Mouse (Mus musculus) MEL (cell line): ENCODE data around the gene Nrf1. TPM values are rescaled to one million over a fixed set of nuclear protein-coding genes. Genes with fewer than 3 reads are reported as not detected.

Experiments used
- DNase-seq: peaks from one replicate; pipeline ENCODE4 v3.0.0; 2011; ENCODE audit warnings: low read depth, low spot score
- H3K27ac ChIP-seq: 2 replicates; pipeline ENCODE4 v1.5.1; 2012; ENCODE audit warnings: low read depth, mild to moderate bottlenecking, control low read depth, low read length, moderate library complexity; ENCODE audit not compliant: control insufficient read depth
- H3K27me3 ChIP-seq, 2 experiments: fragments of 150-350 bp in 1 of 2; sonication (generic) in 1 of 2; 2 replicates each; pipeline ENCODE4 v1.6.1; 2012; ENCODE audit warnings: low read length in 2 of 2, mild to moderate bottlenecking in 2 of 2, improper control_type of control experiment in 1 of 2, moderate library complexity in 1 of 2; ENCODE audit not compliant: insufficient read depth in 2 of 2, control insufficient read depth in 1 of 2
- H3K36me3 ChIP-seq, 2 experiments: 2 replicates each; pipeline ENCODE4 v1.6.1; 2012 to 2014; ENCODE audit warnings: low read length in 2 of 2, improper control_type of control experiment in 1 of 2, inconsistent platforms in 1 of 2, mild to moderate bottlenecking in 1 of 2; ENCODE audit not compliant: insufficient read depth in 2 of 2, control insufficient read depth in 1 of 2
- H3K4me1 ChIP-seq, 2 experiments: fragments of 150-350 bp in 1 of 2; sonication (generic) in 1 of 2; 2 replicates each; pipeline ENCODE4 v1.6.1; 2012; ENCODE audit warnings: low read length in 2 of 2, improper control_type of control experiment in 1 of 2, mild to moderate bottlenecking in 1 of 2; ENCODE audit not compliant: insufficient read depth in 2 of 2, control insufficient read depth in 1 of 2
- H3K4me3 ChIP-seq, 2 experiments: fragments of 150-350 bp in 1 of 2; sonication (generic) in 1 of 2; 2 replicates each; pipeline ENCODE4 v1.5.1; 2012; ENCODE audit warnings: low read depth in 2 of 2, low read length in 2 of 2, mild to moderate bottlenecking in 2 of 2, moderate library complexity in 2 of 2, control low read depth in 1 of 2, improper control_type of control experiment in 1 of 2; ENCODE audit not compliant: control insufficient read depth in 1 of 2, insufficient read depth in 1 of 2
- H3K79me2 ChIP-seq: 2 replicates; pipeline ENCODE4 v1.6.1; 2012; ENCODE audit warnings: mild to moderate bottlenecking, low read length, moderate library complexity; ENCODE audit not compliant: control insufficient read depth, poor library complexity, insufficient read depth
- H3K9ac ChIP-seq: 2 replicates; pipeline ENCODE4 v1.6.1; 2012; ENCODE audit warnings: low read depth, mild to moderate bottlenecking, control low read depth, low read length, moderate library complexity; ENCODE audit not compliant: control insufficient read depth, poor library complexity, severe bottlenecking
- H3K9me3 ChIP-seq: fragments of 150-350 bp; sonication (generic); replicated peaks from 2 replicates; pipeline ENCODE4 v1.6.1; 2012; ENCODE audit warnings: mild to moderate bottlenecking, low read length, improper control_type of control experiment, moderate library complexity; ENCODE audit not compliant: insufficient read depth
- BHLHE40 ChIP-seq: IDR thresholded peaks from 2 replicates; pipeline ENCODE4 v1.6.1; 2012; ENCODE audit warnings: low read depth, mild to moderate bottlenecking, inconsistent platforms, low read length, improper control_type of control experiment, borderline replicate concordance
- CHD2 ChIP-seq: IDR thresholded peaks from 2 replicates; pipeline ENCODE4 v1.6.1; 2011; ENCODE audit warnings: low read length, improper control_type of control experiment
- ELF1 ChIP-seq: IDR thresholded peaks from 2 replicates; pipeline ENCODE4 v1.6.1; 2014; ENCODE audit warnings: low read depth, mild to moderate bottlenecking, inconsistent platforms, low read length, improper control_type of control experiment, moderate library complexity
- JUND ChIP-seq: IDR thresholded peaks from 2 replicates; pipeline ENCODE4 v1.6.1; 2011; ENCODE audit warnings: low read depth, mild to moderate bottlenecking, improper control_type of control experiment, low read length
- KAT2A ChIP-seq: conservative IDR thresholded peaks from 2 replicates; pipeline ENCODE4 v1.6.1; 2012; ENCODE audit warnings: low read depth, low read length, improper control_type of control experiment, inconsistent platforms
- MEF2A ChIP-seq: IDR thresholded peaks from 2 replicates; pipeline ENCODE4 v1.6.1; 2014; ENCODE audit warnings: low read depth, mild to moderate bottlenecking, inconsistent platforms, low read length, improper control_type of control experiment; ENCODE audit not compliant: poor library complexity, insufficient replicate concordance, severe bottlenecking; ENCODE audit errors: extremely low read depth
- MYC ChIP-seq: IDR thresholded peaks from 2 replicates; pipeline ENCODE4 v1.6.1; 2011; ENCODE audit warnings: low read depth, mild to moderate bottlenecking, low read length, improper control_type of control experiment, moderate library complexity
- NRF1 ChIP-seq: IDR thresholded peaks from 2 replicates; pipeline ENCODE4 v1.6.1; 2014; ENCODE audit warnings: low read depth, mild to moderate bottlenecking, inconsistent platforms, low read length, improper control_type of control experiment, moderate library complexity; ENCODE audit not compliant: poor library complexity, insufficient read depth, severe bottlenecking
- POLR2A ChIP-seq, 2 experiments: IDR thresholded peaks; 2 replicates each; pipeline ENCODE4 v1.6.1; 2011 to 2012; ENCODE audit warnings: low read length in 2 of 2, mild to moderate bottlenecking in 2 of 2, control low read depth in 1 of 2, improper control_type of control experiment in 1 of 2, low read depth in 1 of 2, moderate library complexity in 1 of 2; ENCODE audit not compliant: control insufficient read depth in 1 of 2, insufficient read depth in 1 of 2, poor library complexity in 1 of 2
- POLR2AphosphoS2 ChIP-seq: IDR thresholded peaks from 2 replicates; pipeline ENCODE4 v1.6.1; 2011; ENCODE audit warnings: low read length, improper control_type of control experiment
- TAL1 ChIP-seq: IDR thresholded peaks from 2 replicates; pipeline ENCODE4 v1.6.1; 2012; ENCODE audit warnings: mild to moderate bottlenecking, inconsistent platforms, low read length, moderate library complexity, mixed read lengths
- TBP ChIP-seq: IDR thresholded peaks from 2 replicates; pipeline ENCODE4 v1.8.0; 2011; ENCODE audit warnings: low read depth, low read length, improper control_type of control experiment
- TCF12 ChIP-seq: IDR thresholded peaks from 2 replicates; pipeline ENCODE4 v1.6.1; 2014; ENCODE audit warnings: low read depth, mild to moderate bottlenecking, inconsistent platforms, low read length, improper control_type of control experiment, moderate library complexity
- USF2 ChIP-seq, 2 experiments: IDR thresholded peaks; 2 replicates each; pipeline ENCODE4 v1.6.1; 2011 to 2012; ENCODE audit warnings: improper control_type of control experiment in 2 of 2, low read length in 2 of 2, borderline replicate concordance in 1 of 2, inconsistent platforms in 1 of 2, low read depth in 1 of 2, mild to moderate bottlenecking in 1 of 2; ENCODE audit not compliant: insufficient read depth in 1 of 2
- ZC3H11A ChIP-seq: IDR thresholded peaks from 2 replicates; pipeline ENCODE4 v1.6.1; 2012; ENCODE audit warnings: low read depth, mild to moderate bottlenecking, inconsistent platforms, low read length, improper control_type of control experiment
- ZMIZ1 ChIP-seq: IDR thresholded peaks from 2 replicates; pipeline ENCODE4 v1.6.1; 2012; ENCODE audit warnings: low read depth, mild to moderate bottlenecking, inconsistent platforms, low read length, improper control_type of control experiment, moderate library complexity
- ZNF384 ChIP-seq: IDR thresholded peaks from 2 replicates; pipeline ENCODE4 v1.6.1; 2012; ENCODE audit warnings: low read depth, mild to moderate bottlenecking, inconsistent platforms, low read length, improper control_type of control experiment
- polyA plus RNA-seq, 2 experiments: library from polyadenylated mRNA; stranded (reverse) in 1 of 2; unstranded in 1 of 2; fragments of >175 nt in 1 of 2; fragments of >200 nt in 1 of 2; gene quantifications; 2 replicates each; pipeline versions ENCODE4 v1.2.1 to v1.2.4; 2012; ENCODE audit warnings: low replicate concordance in 2 of 2, low read depth in 1 of 2; ENCODE audit not compliant: insufficient read length in 2 of 2, insufficient read depth in 1 of 2, missing spikeins in 1 of 2
- total RNA-seq: library from RNA; depleted of rRNA; stranded (reverse); fragments of 300-350 nt; gene quantifications from 2 replicates; pipeline ENCODE4 v1.2.3, GENCODE M21; 2012

Gene Nrf1
- total and polyA plus RNA-seq, 3 experiments, result 56.5 to 93.7 (median 60.4) TPM

GRCm38 (mm10) chr6:30182038-30182437, 134.2 kb downstream of the Nrf1 start:
- Histone ChIP-seq H3K79me2 (no peaks in the 10 kb centered on the region), H3K9ac (no peak overlapping the region), H3K4me1 (no peaks in the 10 kb centered on the region), H3K9me3 (no peaks in the 10 kb centered on the region), H3K4me3 (no peak overlapping the region), H3K36me3 (no peaks in the 10 kb centered on the region), H3K27me3 (peaks cover 5 to 7% of the 10 kb centered on the region in 2 experiments; a peak in 3 of 4 replicates), H3K27ac (no peak overlapping the region)
- TF ChIP-seq POLR2AphosphoS2 (no peak), CHD2 (no peak), ZMIZ1 (no peak), TCF12 (no peak), MYC (no peak), JUND (no peak), KAT2A (no peak)
- DNase-seq, result no peak

DNA sequence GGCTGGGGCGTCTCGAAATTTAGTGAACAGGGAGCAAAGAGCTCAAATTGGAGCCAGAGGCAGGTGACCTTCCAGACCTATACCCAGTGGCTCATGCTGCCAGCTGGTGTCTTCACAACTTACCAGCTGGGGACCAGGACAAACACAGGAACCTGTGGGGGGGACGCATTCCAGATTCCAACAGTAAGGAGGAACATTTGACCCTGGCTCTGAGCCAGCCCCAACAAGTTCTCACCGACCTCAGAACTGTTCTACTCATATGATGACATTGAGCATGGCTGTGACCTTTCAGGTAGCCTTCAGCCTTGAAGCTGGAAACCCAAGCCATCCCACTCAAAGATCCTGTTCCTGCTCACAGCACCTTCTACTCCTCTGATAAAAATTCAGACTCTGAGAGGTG, 135.8 kb downstream of the Nrf1 start:
- TF ChIP-seq CHD2 (no peak), KAT2A (no peak), TAL1 (no peak), ZNF384 (no peak), POLR2AphosphoS2 (no peak), TBP (no peak), MYC (no peak), MEF2A (no peak), POLR2A (IDR thresholded peaks at IDR 0.05; ENCODE audit: control insufficient read depth in 1 of 2, insufficient read depth in 1 of 2, low read depth in 1 of 2, low read length in 2 of 2, poor library complexity in 1 of 2) (no peak), BHLHE40 (no peak), USF2 (IDR thresholded peaks at IDR 0.05; ENCODE audit: borderline replicate concordance in 1 of 2, insufficient read depth in 1 of 2, low read depth in 1 of 2, low read length in 2 of 2) (no peak), NRF1 (no peak), ELF1 (no peak), ZC3H11A (no peak)
- TF ChIP-seq, all 39 proteins: peak for 0
- Histone ChIP-seq H3K27ac (no peak overlapping the region), H3K36me3 (no peaks in the 10 kb centered on the region), H3K4me1 (no peaks in the 10 kb centered on the region), H3K9ac (no peak overlapping the region), H3K4me3 (no peak overlapping the region), H3K79me2 (no peaks in the 10 kb centered on the region), H3K27me3 (peaks cover 5 to 7% of the 10 kb centered on the region in 2 experiments; a peak in 3 of 4 replicates), H3K9me3 (no peaks in the 10 kb centered on the region)
- no peak for DNase-seq
